Mouse (Mus musculus) olfactory bulb, adult 2 months (tissue): ENCODE measurements around the gene Tcaf2. TPM values are rescaled to one million over a fixed set of nuclear protein-coding genes. Genes with fewer than 3 reads are reported as not detected.

Experiments used
- H3K27ac ChIP-seq: fragments of 200-500 bp; 2 replicates; pipeline ENCODE4 v1.5.1; 2012; ENCODE audit warnings: low read depth, low read length; ENCODE audit not compliant: insufficient read depth
- H3K4me1 ChIP-seq: fragments of 200-500 bp; 2 replicates; pipeline ENCODE4 v1.6.1; 2012; ENCODE audit warnings: low read length; ENCODE audit not compliant: control insufficient read depth, insufficient read depth
- H3K4me3 ChIP-seq: fragments of 200-500 bp; 2 replicates; pipeline ENCODE4 v1.5.1; 2012; ENCODE audit warnings: mild to moderate bottlenecking, low read depth, low read length, moderate library complexity; ENCODE audit not compliant: insufficient read depth
- CTCF ChIP-seq: fragments of 200-500 bp; IDR thresholded peaks from 2 replicates; pipeline ENCODE4 v1.5.1; 2012; ENCODE audit warnings: low read depth, mild to moderate bottlenecking, low read length, moderate library complexity; ENCODE audit not compliant: insufficient read depth
- POLR2A ChIP-seq: fragments of 200-500 bp; IDR thresholded peaks from 2 replicates; pipeline ENCODE4 v1.6.1; 2012; ENCODE audit warnings: mild to moderate bottlenecking, low read depth, low read length, moderate library complexity; ENCODE audit not compliant: insufficient read depth
- WGBS: fragments of 180-500 bp; shearing (Covaris S2); methylation state at CpG from one replicate; pipeline ENCODE4 v1.1.7; 2018; 5-methylcytosine and 5-hydroxymethylcytosine counted together
- polyA plus RNA-seq: library from polyadenylated mRNA; stranded (reverse); fragments of >200 nt; gene quantifications from 2 replicates; pipeline ENCODE4 v1.2.4, GENCODE M21; 2012; ENCODE audit warnings: low replicate concordance; ENCODE audit not compliant: missing spikeins, insufficient read depth, insufficient read length

Gene Tcaf2
- polyA plus RNA-seq, result not detected in 2 replicates

DNA sequence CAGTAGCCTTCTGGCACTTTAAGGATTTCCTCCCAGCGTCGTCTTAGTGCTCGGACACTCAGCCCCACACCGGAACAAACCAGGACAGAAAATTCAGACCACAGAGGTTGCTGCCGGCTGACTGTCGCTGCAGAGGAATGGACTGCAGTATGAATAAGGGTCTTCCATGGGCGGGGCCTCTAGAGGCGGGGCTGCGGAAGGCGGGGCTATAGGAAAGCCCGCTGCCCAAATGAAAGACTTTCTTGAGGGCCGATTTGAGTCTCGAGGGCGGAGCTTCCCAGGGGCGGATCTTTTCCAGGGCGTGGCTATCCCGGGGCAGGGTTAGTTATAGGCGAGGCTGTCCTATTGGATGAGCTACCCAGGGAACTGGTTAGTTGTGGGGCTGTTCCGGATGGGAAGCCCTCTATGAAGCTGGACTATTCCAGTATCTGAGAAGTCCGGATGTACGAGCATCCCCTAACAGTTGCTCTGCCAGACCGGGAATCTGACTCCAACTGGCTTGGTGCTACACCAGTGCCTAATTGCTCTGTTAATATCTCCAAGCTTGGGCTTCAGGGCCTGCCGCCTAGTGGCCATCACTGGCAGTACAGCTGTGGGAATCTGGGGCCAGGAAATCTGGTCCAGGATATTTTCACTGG is at the start of gene Tcaf2:
Gene Tcaf2, minus strand, starts transcription at position 343 of the 638 bp plus-strand sequence.
- Histone ChIP-seq H3K27ac (no peak within 1 kb of the TSS), H3K4me1 (peaks cover 3% of the 10 kb centered on the region; the same call in 1 of the 2 replicates), H3K4me3 (peak within 1 kb of the TSS; percentile 24)
- TF ChIP-seq CTCF (peak; percentile 47; the same call in 1 of the 2 replicates), POLR2A (no peak)
- WGBS, result 2% methylated on average over 23 of the region's 23 CpGs

DNA sequence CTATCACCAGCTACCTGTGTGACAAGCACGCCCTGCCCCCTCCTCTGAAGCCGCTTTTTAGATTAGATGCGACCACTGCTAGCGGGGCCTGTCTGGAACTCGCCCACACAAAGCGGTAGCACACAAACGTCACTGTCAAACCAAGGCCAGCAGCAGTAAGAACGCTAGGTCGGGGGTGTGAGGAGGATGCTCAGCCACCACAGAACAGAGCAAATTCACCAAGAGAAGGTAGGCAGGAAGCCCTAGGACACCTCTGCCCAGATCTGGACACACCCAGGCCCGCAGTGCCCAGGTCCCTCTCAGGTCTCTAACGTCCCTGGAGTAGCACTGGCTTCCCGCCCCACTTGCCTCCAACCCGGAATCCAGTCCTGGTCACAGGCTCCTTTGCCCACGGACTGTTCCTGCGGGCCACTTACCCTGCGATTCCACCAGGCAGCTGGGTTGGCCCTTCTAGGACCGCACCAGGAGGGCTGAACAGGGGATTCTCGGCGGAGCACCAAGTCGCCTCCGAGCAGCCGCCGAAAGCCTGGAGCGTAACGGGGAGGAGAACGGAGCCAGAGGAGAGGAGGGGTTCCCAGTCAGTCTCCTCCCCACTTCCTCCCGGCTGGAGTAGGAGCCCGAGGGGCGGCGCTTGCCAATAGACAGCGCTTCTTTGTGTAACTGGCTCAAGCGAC is 47.6 kb upstream of the Tcaf2 start:
- Histone ChIP-seq H3K4me1 (peaks cover 8% of the 10 kb centered on the region), H3K27ac (peak overlapping the region; percentile 92), H3K4me3 (peak overlapping the region; percentile 93)
- TF ChIP-seq POLR2A, result peak; percentile 52; the same call in 1 of the 2 replicates
- TF ChIP-seq CTCF, result no peak
- WGBS, result under 1% methylated on average over 32 of the region's 32 CpGs

DNA sequence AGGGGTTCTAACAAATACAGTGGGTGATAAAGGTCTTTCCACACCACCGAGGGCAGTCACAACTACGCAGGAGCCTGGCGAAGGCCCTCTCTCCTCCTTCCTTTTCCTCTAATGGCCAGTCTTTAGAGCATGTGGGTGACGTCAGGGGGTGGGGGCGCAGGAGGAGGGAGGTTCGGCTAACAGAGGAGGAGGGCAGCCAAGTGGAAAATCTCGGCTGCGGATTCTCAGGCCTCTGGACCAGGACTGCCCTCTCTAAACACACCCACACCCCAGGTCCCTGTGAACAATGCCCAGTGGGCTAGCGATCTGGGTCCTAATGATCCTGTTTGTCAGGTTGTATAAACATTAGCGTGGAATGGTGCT is 47.1 kb upstream of the Tcaf2 start:
- Histone ChIP-seq H3K4me3 (peak overlapping the region; percentile 93), H3K4me1 (peaks cover 8% of the 10 kb centered on the region), H3K27ac (peak overlapping the region; percentile 92)
- TF ChIP-seq POLR2A (no peak), CTCF (no peak)
- WGBS, result 2% methylated on average over 10 of the region's 10 CpGs

DNA sequence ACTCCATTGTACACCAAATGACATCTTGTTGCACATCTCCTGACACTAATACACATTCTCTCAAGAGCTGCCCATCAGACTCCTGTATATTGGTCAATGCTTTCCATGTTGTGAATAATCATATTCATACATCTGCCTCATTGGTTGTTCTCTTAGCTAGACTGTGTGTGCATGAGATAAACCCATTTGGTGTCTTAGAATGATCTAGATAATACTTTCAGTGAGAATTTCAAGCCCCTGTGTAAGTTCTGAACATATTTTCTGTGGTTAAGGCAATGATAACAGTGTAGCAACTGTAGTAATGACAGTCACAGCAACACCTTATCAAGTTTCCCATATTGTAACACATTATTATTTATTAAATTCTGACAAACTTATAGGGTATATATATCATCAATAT is 44.7 kb upstream of the Tcaf2 start:
- peaks cover 5% of the 10 kb centered on the region for H3K4me1 ChIP-seq
- TF ChIP-seq CTCF (no peak), POLR2A (no peak)
- H3K4me3 ChIP-seq, result no peak overlapping the region
- no peak overlapping the region for H3K27ac ChIP-seq

DNA sequence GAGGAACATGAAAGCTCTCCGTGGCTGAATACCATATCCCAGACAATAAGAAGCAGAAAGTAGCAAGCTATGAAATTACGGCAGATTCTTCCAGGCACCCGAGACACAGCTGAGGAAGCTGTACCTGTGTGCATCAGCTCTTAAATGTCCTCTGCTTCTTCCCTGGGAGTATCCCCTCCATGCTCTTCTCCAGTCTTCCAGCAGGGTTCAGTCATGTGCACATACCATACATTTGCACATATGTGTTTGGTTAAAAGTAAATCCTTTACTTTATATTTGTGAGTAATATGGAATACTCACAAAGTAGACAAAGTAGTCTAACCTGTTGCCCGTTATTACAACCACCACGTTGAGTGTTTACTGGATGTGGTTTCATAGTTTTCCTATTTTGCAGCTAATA is 42.9 kb upstream of the Tcaf2 start:
- Histone ChIP-seq H3K4me1 (peaks cover 3% of the 10 kb centered on the region; the same call in 1 of the 2 replicates), H3K4me3 (no peak overlapping the region), H3K27ac (no peak overlapping the region)
- 90% methylated on average over 5 of the region's 5 CpGs for WGBS
- TF ChIP-seq CTCF (no peak), POLR2A (no peak)

DNA sequence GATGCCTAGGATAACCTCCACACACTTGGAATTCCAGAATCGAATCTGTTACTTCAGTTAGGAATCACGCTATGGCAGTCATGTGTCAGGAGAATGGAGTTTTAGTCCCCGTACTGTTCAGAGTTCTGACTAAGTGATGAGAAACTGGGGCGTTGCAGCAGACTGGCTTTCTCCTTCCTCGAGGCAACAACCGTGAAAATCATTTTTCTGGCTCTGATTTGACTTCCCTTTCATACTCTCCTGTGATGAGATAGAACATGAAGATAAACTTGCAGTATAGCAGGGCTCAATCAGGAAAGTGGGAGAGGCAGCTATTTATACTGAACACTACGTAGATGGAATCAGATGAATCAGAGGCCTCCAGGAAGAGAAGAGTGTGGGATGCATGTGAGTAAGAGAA is 35.0 kb upstream of the Tcaf2 start:
- no peak overlapping the region for H3K4me3 ChIP-seq
- no peak for TF ChIP-seq CTCF
- no peak for TF ChIP-seq POLR2A
- no peaks in the 10 kb centered on the region for H3K4me1 ChIP-seq
- H3K27ac ChIP-seq, result no peak overlapping the region
- 67% methylated on average over 7 of the region's 7 CpGs for WGBS

DNA sequence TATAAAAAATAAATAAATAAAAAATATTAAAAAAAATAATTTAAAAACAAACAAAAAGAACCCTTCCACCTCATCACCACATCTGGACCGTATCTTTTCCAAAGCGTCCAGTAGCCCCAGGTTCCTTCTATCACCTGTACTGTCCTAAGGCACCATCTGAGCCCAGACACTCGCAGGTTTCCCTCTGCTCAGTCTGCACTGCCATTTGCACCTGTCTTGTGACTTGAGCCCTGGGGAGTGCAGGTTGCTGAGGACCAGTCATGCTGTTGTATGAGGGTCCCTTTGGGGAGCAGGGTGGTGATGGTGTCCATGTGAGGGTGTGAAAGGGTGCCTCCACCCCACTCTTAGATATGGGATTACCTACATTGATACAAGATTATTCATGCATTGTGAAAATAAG is 31.0 kb upstream of the Tcaf2 start:
- Histone ChIP-seq H3K4me1 (no peaks in the 10 kb centered on the region), H3K4me3 (no peak overlapping the region), H3K27ac (no peak overlapping the region)
- TF ChIP-seq POLR2A, result no peak
- TF ChIP-seq CTCF, result no peak
- WGBS, result over 99% methylated on average over 3 of the region's 3 CpGs

DNA sequence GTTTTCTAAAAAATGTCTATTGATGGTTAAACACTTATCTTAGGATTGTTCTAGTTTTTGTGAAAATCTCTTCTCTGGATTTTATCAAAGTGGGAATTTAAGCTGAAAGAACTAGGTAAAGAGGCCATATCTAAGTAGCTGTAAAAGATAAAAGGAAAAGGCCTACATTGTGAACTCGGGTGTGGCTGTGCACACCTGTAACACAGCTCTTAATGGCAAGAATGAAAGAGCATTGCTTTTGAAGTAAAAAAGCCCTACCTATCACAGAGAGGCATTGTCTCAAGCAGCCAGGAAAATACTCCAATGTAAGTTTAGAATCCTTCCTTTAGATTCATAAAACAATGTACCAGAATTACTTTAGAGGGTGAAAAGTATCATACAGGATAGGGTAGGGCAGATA is 26.7 kb upstream of the Tcaf2 start:
- H3K27ac ChIP-seq, result no peak overlapping the region
- H3K4me3 ChIP-seq, result no peak overlapping the region
- TF ChIP-seq CTCF, result no peak
- H3K4me1 ChIP-seq, result no peaks in the 10 kb centered on the region
- 93% methylated on average over 1 of the region's 1 CpGs for WGBS

DNA sequence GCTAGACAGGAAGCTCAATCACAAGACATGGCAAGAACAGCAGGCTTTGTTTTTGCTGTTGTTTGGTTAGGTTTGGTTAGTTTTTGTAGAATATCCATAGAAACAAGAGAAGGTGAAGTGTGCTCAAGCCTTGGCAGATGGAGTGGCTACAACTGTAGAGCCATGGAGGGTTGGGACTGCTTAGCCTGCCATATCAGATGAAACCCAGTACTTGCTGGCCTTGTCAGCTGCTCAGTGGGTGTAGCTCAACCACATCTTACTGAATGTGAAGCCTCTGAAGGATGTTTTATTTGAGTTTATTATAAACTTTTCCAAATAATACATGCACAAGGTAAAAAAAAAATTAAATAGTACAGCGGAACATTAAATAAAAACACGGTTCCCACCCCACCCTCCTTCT is 22.7 kb upstream of the Tcaf2 start:
- Histone ChIP-seq H3K4me1 (no peaks in the 10 kb centered on the region), H3K27ac (no peak overlapping the region), H3K4me3 (no peak overlapping the region)
- no peak for TF ChIP-seq CTCF
- TF ChIP-seq POLR2A, result no peak
- WGBS, result 67% methylated on average over 2 of the region's 2 CpGs

DNA sequence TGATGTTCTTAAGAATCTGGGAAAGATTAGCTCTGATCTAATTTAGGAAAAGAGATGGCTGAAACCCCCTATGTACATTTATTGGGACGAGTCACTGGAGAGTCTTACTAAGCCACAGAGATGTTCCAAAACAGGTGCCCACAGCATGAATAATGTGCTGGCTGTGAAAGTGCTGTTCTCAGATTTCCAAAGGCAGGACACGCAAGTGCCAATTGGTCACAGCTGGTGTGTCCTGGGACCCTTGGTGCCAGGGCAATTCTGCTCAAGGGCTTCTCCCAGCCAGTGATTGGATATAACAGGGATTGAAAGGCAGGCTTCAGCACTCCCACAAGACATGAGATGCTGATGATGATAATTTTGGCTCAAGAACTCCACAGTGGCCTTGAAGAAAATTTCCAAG is 16.7 kb upstream of the Tcaf2 start:
- Histone ChIP-seq H3K27ac (no peak overlapping the region), H3K4me3 (no peak overlapping the region), H3K4me1 (no peaks in the 10 kb centered on the region)
- TF ChIP-seq POLR2A (no peak), CTCF (no peak)
- WGBS, result 59% methylated on average over 2 of the region's 2 CpGs
